Mouse (Mus musculus): ENCODE results near the gene Agbl1. TPM values are rescaled to one million over a fixed set of nuclear protein-coding genes. Genes with fewer than 3 reads are reported as not detected.
"Not testable (repeated sequence)": the region's sequence is repeated elsewhere in the genome, so short reads cannot be mapped to it uniquely, and the experiment has no call there.

The Agbl1 gene
- polyA plus RNA-seq (2012; rRNA removed): 0.28 TPM in 1 of 2 replicates, not detected in the other

- TF ChIP-seq CTCF (IDR thresholded peaks at IDR 0.05; ENCODE audit: insufficient read depth, low read length) (no peak), POLR2A (IDR thresholded peaks at IDR 0.05; ENCODE audit: borderline replicate concordance, extremely low read depth, low read depth, low read length) (no peak)
- Histone ChIP-seq H3K4me1 (ENCODE audit: control insufficient read depth, insufficient read depth, low read length) (no peaks in the 10 kb centered on the region), H3K4me3 (replicated peaks; ENCODE audit: extremely low read depth, low read depth, low read length) (no peak within 1 kb of the TSS)
- DNase-seq: no peak
- WGBS: 58% methylated on average over 7 of the region's 7 CpGs
Observed at GRCm38 (mm10) chr7:76229311-76229937, at the start of gene Agbl1. Gene Agbl1, plus strand, starts transcription at chr7:76229887.

GRCm38 (mm10) chr7:76185005-76185658, 44.6 kb upstream of the Agbl1 start:
- Histone ChIP-seq H3K4me1 (ENCODE audit: control insufficient read depth, insufficient read depth, low read length) (no peaks in the 10 kb centered on the region), H3K4me3 (replicated peaks; ENCODE audit: extremely low read depth, low read depth, low read length) (no peak overlapping the region)
- 57% methylated on average over 7 of the region's 7 CpGs for WGBS
- TF ChIP-seq CTCF (IDR thresholded peaks at IDR 0.05; ENCODE audit: insufficient read depth, low read length) (no peak), POLR2A (IDR thresholded peaks at IDR 0.05; ENCODE audit: borderline replicate concordance, extremely low read depth, low read depth, low read length) (no peak)
- DNase-seq: no peak

- TF ChIP-seq CTCF (IDR thresholded peaks at IDR 0.05; ENCODE audit: insufficient read depth, low read length) (no peak), POLR2A (IDR thresholded peaks at IDR 0.05; ENCODE audit: borderline replicate concordance, extremely low read depth, low read depth, low read length) (no peak)
- Histone ChIP-seq H3K4me1 (ENCODE audit: control insufficient read depth, insufficient read depth, low read length) (no peaks in the 10 kb centered on the region), H3K4me3 (replicated peaks; ENCODE audit: extremely low read depth, low read depth, low read length) (no peak overlapping the region)
- 53% methylated on average over 6 of the region's 6 CpGs for WGBS
- DNase-seq: no peak
Observed at GRCm38 (mm10) chr7:76185681-76186121, 44.0 kb upstream of the Agbl1 start.

GRCm38 (mm10) chr7:76218546-76218945, 11.1 kb upstream of the Agbl1 start:
- WGBS: 64% methylated on average over 4 of the region's 4 CpGs
- Histone ChIP-seq H3K4me3 (replicated peaks; ENCODE audit: extremely low read depth, low read depth, low read length) (no peak overlapping the region), H3K4me1 (ENCODE audit: control insufficient read depth, insufficient read depth, low read length) (no peaks in the 10 kb centered on the region)
- no peak for TF ChIP-seq POLR2A (IDR thresholded peaks at IDR 0.05; ENCODE audit: borderline replicate concordance, extremely low read depth, low read depth, low read length)
- no peak for TF ChIP-seq CTCF (IDR thresholded peaks at IDR 0.05; ENCODE audit: insufficient read depth, low read length)
- DNase-seq: no peak

- WGBS: 82% methylated on average over 7 of the region's 7 CpGs
Observed at GRCm38 (mm10) chr7:76219797-76220469, 9.8 kb upstream of the Agbl1 start.

GRCm38 (mm10) chr7:76222691-76223090, 7.0 kb upstream of the Agbl1 start:
- no peak for TF ChIP-seq CTCF (IDR thresholded peaks at IDR 0.05; ENCODE audit: insufficient read depth, low read length)
- no peak for TF ChIP-seq POLR2A (IDR thresholded peaks at IDR 0.05; ENCODE audit: borderline replicate concordance, extremely low read depth, low read depth, low read length)
- WGBS: 73% methylated on average over 2 of the region's 2 CpGs
- no peak for DNase-seq
- Histone ChIP-seq H3K4me3 (replicated peaks; ENCODE audit: extremely low read depth, low read depth, low read length) (no peak overlapping the region), H3K4me1 (ENCODE audit: control insufficient read depth, insufficient read depth, low read length) (no peaks in the 10 kb centered on the region)

More at GRCm38 (mm10) chr7:76219797-76220469, 9.8 kb upstream of the Agbl1 start:
- no peak for TF ChIP-seq POLR2A (IDR thresholded peaks at IDR 0.05; ENCODE audit: borderline replicate concordance, extremely low read depth, low read depth, low read length)
- TF ChIP-seq CTCF (IDR thresholded peaks at IDR 0.05; ENCODE audit: insufficient read depth, low read length): no peak
- Histone ChIP-seq H3K4me3 (replicated peaks; ENCODE audit: extremely low read depth, low read depth, low read length) (no peak overlapping the region), H3K4me1 (ENCODE audit: control insufficient read depth, insufficient read depth, low read length) (no peaks in the 10 kb centered on the region)
- DNase-seq: no peak

GRCm38 (mm10) chr7:76228881-76229280, 806 bp upstream of the Agbl1 start:
- Histone ChIP-seq H3K4me3 (replicated peaks; ENCODE audit: extremely low read depth, low read depth, low read length) (no peak overlapping the region), H3K4me1 (ENCODE audit: control insufficient read depth, insufficient read depth, low read length) (no peaks in the 10 kb centered on the region)
- no peak for TF ChIP-seq POLR2A (IDR thresholded peaks at IDR 0.05; ENCODE audit: borderline replicate concordance, extremely low read depth, low read depth, low read length)
- TF ChIP-seq CTCF (IDR thresholded peaks at IDR 0.05; ENCODE audit: insufficient read depth, low read length): no peak
- WGBS: 20% methylated on average over 2 of the region's 2 CpGs
- DNase-seq: no peak

- 81% methylated on average over 2 of the region's 2 CpGs for WGBS
- Histone ChIP-seq H3K4me3 (replicated peaks; ENCODE audit: extremely low read depth, low read depth, low read length) (no peak overlapping the region), H3K4me1 (ENCODE audit: control insufficient read depth, insufficient read depth, low read length) (no peaks in the 10 kb centered on the region)
- no peak for TF ChIP-seq POLR2A (IDR thresholded peaks at IDR 0.05; ENCODE audit: borderline replicate concordance, extremely low read depth, low read depth, low read length)
- TF ChIP-seq CTCF (IDR thresholded peaks at IDR 0.05; ENCODE audit: insufficient read depth, low read length): no peak
- no peak for DNase-seq
Observed at GRCm38 (mm10) chr7:76234321-76234720, 4.6 kb downstream of the Agbl1 start.

GRCm38 (mm10) chr7:76237497-76237896, 7.8 kb downstream of the Agbl1 start:
- TF ChIP-seq POLR2A (IDR thresholded peaks at IDR 0.05; ENCODE audit: borderline replicate concordance, extremely low read depth, low read depth, low read length) (no peak), CTCF (IDR thresholded peaks at IDR 0.05; ENCODE audit: insufficient read depth, low read length) (no peak)
- no peak for DNase-seq
- no peak overlapping the region for H3K4me3 ChIP-seq (replicated peaks; ENCODE audit: extremely low read depth, low read depth, low read length)
- WGBS: 66% methylated on average over 4 of the region's 4 CpGs
- no peaks in the 10 kb centered on the region for H3K4me1 ChIP-seq (ENCODE audit: control insufficient read depth, insufficient read depth, low read length)

GRCm38 (mm10) chr7:76244839-76245238, 15.2 kb downstream of the Agbl1 start:
- WGBS: 97% methylated on average over 18 of the region's 18 CpGs
- not testable (repeated sequence) for H3K4me3 ChIP-seq (replicated peaks; ENCODE audit: extremely low read depth, low read depth, low read length); DNase-seq; H3K4me1 ChIP-seq (ENCODE audit: control insufficient read depth, insufficient read depth, low read length)
